Mouse (Mus musculus) spleen, adult 2 months (tissue): ENCODE data around the gene Mdm4.

Source experiments
- CTCF ChIP-seq: fragments of 200-500 bp; IDR thresholded peaks from 2 replicates; pipeline ENCODE4 v1.5.1; 2011; ENCODE audit warnings: mild to moderate bottlenecking, inconsistent platforms; ENCODE audit not compliant: insufficient read depth, insufficient read length, insufficient replicate concordance; ENCODE audit errors: extremely low read depth
- POLR2A ChIP-seq: fragments of 200-500 bp; IDR thresholded peaks from 2 replicates; pipeline ENCODE4 v1.6.1; 2011; ENCODE audit warnings: low read depth, low read length, inconsistent platforms

- no peak for TF ChIP-seq CTCF
- no peak for TF ChIP-seq POLR2A
Observed at GRCm38 (mm10) chr1:132918117-132918680, 112.2 kb downstream of the Mdm4 start.
